Mouse (Mus musculus) lung, adult 2 months (tissue): ENCODE results near the gene Wwc2.

ENCODE experiments used
- CTCF ChIP-seq: fragments of 200-500 bp; IDR thresholded peaks from 2 replicates; pipeline ENCODE4 v1.5.1; 2011; ENCODE audit warnings: mild to moderate bottlenecking, low read length, control low read depth; ENCODE audit not compliant: insufficient read depth
- POLR2A ChIP-seq: fragments of 200-500 bp; IDR thresholded peaks from 2 replicates; pipeline ENCODE4 v1.6.1; 2011; ENCODE audit warnings: low read depth, mild to moderate bottlenecking, control low read depth, low read length, borderline replicate concordance; ENCODE audit errors: extremely low read depth

GRCm38 (mm10) chr8:47962005-47962404 lies 28.7 kb downstream of the Wwc2 start:
- TF ChIP-seq POLR2A (no peak), CTCF (no peak)
